Comparison of ENCODE assay signal across 23 mouse cellular contexts in the genomic region with DNA sequence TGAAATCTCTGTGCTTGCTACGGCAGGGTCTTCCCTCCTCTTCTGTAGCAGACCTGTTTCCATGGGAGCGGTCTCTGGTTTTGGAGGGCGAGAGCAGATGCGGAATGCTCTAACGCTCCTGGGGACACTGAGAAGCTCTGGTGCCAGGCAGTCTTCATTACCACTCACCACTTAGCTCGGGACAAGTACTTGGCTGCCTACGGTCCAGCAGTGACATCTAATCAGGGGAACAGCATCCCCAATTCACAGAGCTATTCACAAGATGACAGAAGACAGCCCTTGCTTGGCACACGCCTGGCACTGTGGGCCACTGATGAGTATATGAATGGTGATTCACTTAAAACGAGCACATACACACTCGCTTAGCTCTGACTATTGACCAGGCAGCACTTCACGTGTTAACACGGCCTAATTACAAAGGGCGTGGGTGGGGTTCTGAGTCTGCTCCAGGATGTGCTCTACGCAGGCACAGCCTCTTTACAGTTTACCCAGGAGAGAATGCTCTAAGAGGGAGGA.
"Had no signal": no experiment of that assay in that cellular context is flagged by ENCODE, and none has a peak within 500 bp of the region (broad histone marks: within the 10 kb centered on the region; RNA-seq: fewer than 3 reads in every experiment).

No protein-coding gene starts in this region.

- DNase-seq: kidney, postnatal 14 days; kidney, postnatal 4 days; liver; lung, adult 18-20 months; lung, postnatal 10 days; lung, postnatal 36 days; retina, postnatal 1 day; right cerebral cortex, postnatal 25 days; spleen, adult 18-20 months; thymus, adult 18-20 months; thymus, postnatal 36 days had no signal

- H3K9me3 ChIP-seq: limb, embryonic 10.5 days; limb, embryonic 13.5 days; liver, embryonic 12.5 days; liver, embryonic 15.5 days; lung, embryonic 15.5 days; megakaryocyte, embryonic 14.5 days; midbrain, embryonic 10.5 days; midbrain, embryonic 13.5 days; neural tube, embryonic 13.5 days; stomach, embryonic 15.5 days had no signal

- H3K4me1 ChIP-seq: liver, embryonic 12.5 days; liver, embryonic 15.5 days; lung, embryonic 15.5 days; midbrain, embryonic 13.5 days; neural tube, embryonic 13.5 days; stomach, embryonic 15.5 days had no signal

- H3K27me3 ChIP-seq: limb, embryonic 13.5 days; liver, embryonic 12.5 days; liver, embryonic 15.5 days; lung, embryonic 15.5 days; megakaryocyte, embryonic 14.5 days; midbrain, embryonic 13.5 days; neural tube, embryonic 13.5 days; stomach, embryonic 15.5 days had no signal

- H3K36me3 ChIP-seq: liver, embryonic 15.5 days had no signal

- H3K9ac ChIP-seq: limb, embryonic 13.5 days; liver, embryonic 12.5 days; liver, embryonic 15.5 days; lung, embryonic 15.5 days; midbrain, embryonic 13.5 days; neural tube, embryonic 13.5 days; stomach, embryonic 15.5 days had no signal

- ATAC-seq: liver, embryonic 12.5 days; midbrain, embryonic 13.5 days; midbrain, embryonic 16.5 days had no signal

- H3K4me2 ChIP-seq: limb, embryonic 13.5 days; liver, embryonic 12.5 days; liver, embryonic 15.5 days; lung, embryonic 15.5 days; midbrain, embryonic 13.5 days; neural tube, embryonic 13.5 days; stomach, embryonic 15.5 days had no signal

- H3K4me3 ChIP-seq: limb, embryonic 10.5 days; limb, embryonic 13.5 days; liver, embryonic 12.5 days; liver, embryonic 15.5 days; lung, embryonic 15.5 days; megakaryocyte, embryonic 14.5 days; midbrain, embryonic 10.5 days; midbrain, embryonic 13.5 days; myocyte; neural tube, embryonic 13.5 days; stomach, embryonic 15.5 days had no signal

- H3K27ac ChIP-seq: limb, embryonic 10.5 days; limb, embryonic 13.5 days; liver, embryonic 12.5 days; liver, embryonic 15.5 days; lung, embryonic 15.5 days; midbrain, embryonic 10.5 days; midbrain, embryonic 13.5 days; neural tube, embryonic 13.5 days; stomach, embryonic 15.5 days had no signal
